Mouse (Mus musculus) adrenal gland, adult 10 weeks (tissue): ENCODE measurements around the gene Akap9. TPM values are rescaled to one million over a fixed set of nuclear protein-coding genes. Genes with fewer than 3 reads are reported as not detected.

Experiments used
- polyA plus RNA-seq: library from polyadenylated mRNA; stranded (reverse); fragments of 350-450 nt; fragmentation: Illumina TruSeq; extraction: RNeasy Lipid Tissue Mini Kit (QIAGEN cat#74804); gene quantifications from one replicate; pipeline ENCODE4 v1.2.3, GENCODE M21; 2014; ENCODE audit warnings: low read depth, low replicate concordance

Gene Akap9
- polyA plus RNA-seq: 101 TPM

DNA sequence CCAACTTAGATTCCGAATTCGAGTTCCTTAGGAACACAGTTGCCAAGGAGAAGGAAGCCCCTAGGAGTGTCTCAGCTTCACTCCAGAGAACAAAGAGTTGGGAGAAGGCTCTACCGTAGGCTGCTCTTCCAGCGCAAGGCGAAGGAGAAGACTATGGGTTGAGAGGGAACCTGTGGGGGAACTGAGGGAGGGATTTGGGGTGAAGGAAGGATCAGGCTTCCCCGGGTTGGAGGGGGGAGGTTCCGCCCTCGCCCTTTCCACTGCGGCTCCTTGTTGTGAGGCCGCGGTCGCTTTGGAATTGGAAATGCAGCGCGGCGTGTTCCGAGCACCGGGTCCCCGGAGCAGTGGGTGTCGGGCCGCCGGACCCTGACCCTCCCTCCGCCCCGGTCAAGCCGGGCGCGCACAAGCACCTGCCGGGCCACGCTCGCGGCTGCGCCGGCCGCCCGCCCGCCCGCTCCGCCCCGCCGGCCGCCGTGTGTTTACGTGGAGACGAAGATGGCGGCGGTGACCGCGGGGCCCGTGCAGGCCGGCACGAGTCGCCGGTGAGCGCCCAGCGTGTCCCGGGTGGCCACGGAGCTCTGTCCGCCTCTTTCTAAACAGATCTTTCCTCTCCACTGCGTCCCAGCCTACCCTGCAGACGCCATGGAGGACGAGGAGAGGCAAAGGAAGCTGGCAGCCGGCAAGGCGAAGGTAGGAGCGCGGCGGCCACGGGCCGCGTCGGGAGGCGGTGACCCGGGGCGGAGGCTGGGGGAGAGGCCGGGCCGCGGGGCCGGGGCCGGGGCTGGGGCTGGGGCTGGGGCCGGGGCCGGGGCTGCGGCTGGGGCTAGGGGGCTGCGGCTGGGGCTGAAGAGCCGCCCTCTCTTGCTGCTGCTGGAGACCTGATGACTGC lies at the start of gene Akap9:
TSS of gene Akap9 (plus strand) at position 254 of the 889 bp plus-strand sequence.

DNA sequence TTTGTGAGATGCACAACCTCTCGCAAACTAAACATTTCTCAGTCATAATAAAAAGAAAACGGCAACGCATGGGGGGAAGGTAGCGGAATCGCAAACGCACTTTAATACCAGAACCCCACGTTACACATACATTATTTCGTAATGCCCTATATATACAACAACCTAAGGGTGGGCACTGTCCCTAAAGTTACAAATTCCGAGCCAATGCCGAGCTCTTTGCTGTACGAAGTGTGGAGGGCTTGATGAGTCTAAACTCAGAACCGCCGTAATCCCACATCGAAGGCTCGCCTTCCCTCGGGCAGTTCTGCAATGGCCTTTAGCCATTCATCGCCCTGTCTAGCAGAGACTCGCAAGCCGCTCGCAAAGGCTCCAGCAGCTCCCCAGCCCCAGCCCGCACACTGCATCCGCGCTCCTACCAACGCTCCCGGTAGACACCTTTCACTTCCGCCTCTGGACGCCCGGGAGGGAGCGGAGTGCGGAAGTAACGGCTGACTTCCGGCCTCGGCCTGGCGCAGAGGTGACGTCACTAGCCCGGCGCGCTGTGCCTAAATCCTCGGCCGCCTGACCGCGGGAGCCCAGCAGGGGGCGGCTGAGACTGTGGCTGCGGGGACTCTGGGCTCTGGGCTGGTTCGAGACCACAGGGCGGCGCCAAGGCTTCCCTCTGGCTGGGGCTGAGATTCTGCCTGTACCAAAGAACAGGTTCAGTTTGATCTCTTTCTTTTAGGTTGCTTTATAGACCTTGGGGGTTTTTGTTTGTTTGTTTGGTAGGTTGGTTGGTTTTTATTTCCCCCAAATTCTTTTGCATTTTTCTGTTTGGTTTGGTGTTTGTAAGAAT lies 34.2 kb upstream of the Akap9 start, which contains the start of gene Mterf1a:
TSS of gene Mterf1a (minus strand) at position 475 of the 835 bp plus-strand sequence.

DNA sequence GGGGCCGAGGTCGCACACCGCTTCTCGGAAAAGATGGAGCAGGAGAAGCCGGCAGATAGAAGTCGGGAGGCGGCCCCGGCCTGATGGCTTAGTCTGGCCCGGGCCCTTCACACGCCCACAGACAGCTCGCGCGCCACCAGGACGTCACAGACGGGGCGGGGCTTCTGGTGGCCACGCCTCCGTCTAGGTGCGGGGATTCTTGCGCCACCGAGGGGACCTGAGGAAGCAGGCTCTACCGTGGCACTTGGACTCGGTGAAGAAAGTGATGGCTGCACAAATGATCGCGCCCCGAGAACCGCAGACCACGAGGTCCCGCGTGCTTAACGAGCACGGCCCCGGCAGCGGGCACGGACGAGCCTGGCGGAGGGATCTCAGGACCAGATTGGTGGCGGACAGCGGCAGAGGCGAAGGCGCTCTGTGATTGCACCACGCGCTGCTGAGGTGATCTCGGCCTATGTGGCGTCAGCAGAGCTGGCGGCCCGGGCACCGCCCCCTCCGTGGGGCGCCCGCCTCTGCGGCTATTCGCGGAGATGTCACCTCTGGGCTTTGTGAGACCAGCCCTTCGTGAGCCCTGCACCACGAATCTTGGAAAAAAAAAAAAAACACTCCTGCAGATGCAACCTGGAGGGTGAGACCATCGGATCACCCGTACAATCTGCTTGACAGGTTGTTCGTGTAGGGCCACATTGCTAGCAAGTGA lies 176.6 kb downstream of the Akap9 start, which contains the start of gene Cyp51:
TSS of gene Cyp51 (minus strand) at position 406 of the 700 bp plus-strand sequence.

Other genes with a start within 250 kb of the Akap9 start
- 88.5 TPM for gene Ankib1, start 125.1 kb upstream of the Akap9 start, polyA plus RNA-seq
- 147 TPM for gene Krit1, start 124.9 kb upstream of the Akap9 start, polyA plus RNA-seq
- gene Lrrd1, start 82.9 kb upstream of the Akap9 start, polyA plus RNA-seq: not detected
- gene Mterf1a, start 34.1 kb upstream of the Akap9 start, polyA plus RNA-seq: 17.3 TPM
- 114 TPM for gene Cyp51, start 176.7 kb downstream of the Akap9 start, polyA plus RNA-seq